Mouse (Mus musculus) ES-Bruce4 (cell line): ENCODE data around the gene Phlda2.

ENCODE experiments used
- CTCF ChIP-seq: IDR thresholded peaks from one replicate; pipeline ENCODE4 v1.8.1; 2011; ENCODE audit warnings: low read depth, low read length
- EP300 ChIP-seq: IDR thresholded peaks from 2 replicates; pipeline ENCODE4 v1.6.1; 2011; ENCODE audit warnings: low read depth, low read length; ENCODE audit not compliant: insufficient read depth
- POLR2A ChIP-seq: IDR thresholded peaks from one replicate; pipeline ENCODE4 v1.8.1; 2011; ENCODE audit warnings: low read length; ENCODE audit not compliant: insufficient read depth

DNA sequence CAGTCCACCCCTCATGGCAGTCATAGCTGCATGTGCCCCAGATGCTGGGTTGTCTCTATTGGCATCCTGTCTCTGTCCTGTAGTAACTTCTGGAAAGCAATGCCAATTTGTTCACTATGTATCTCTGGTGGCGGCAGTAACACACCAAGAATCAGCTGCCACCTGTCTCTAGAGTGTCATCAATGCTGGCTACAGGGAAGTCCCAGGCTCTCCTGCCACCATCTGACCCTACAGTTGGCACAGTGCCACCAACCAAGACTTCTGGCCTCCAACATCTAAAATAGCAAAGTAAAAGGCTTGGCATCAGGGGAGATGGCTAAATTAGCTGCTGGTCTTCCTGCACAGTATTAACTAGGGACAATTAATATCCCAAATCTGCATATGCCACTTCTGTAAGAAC is 29.5 kb upstream of the Phlda2 start:
- TF ChIP-seq POLR2A (no peak), CTCF (no peak), EP300 (no peak)
